Mouse (Mus musculus) ES-Bruce4 (cell line): ENCODE results near the gene Snx27.

Source experiments
- CTCF ChIP-seq: IDR thresholded peaks from one replicate; pipeline ENCODE4 v1.8.1; 2011; ENCODE audit warnings: low read depth, low read length
- EP300 ChIP-seq: IDR thresholded peaks from 2 replicates; pipeline ENCODE4 v1.6.1; 2011; ENCODE audit warnings: low read depth, low read length; ENCODE audit not compliant: insufficient read depth
- POLR2A ChIP-seq: IDR thresholded peaks from one replicate; pipeline ENCODE4 v1.8.1; 2011; ENCODE audit warnings: low read length; ENCODE audit not compliant: insufficient read depth

DNA sequence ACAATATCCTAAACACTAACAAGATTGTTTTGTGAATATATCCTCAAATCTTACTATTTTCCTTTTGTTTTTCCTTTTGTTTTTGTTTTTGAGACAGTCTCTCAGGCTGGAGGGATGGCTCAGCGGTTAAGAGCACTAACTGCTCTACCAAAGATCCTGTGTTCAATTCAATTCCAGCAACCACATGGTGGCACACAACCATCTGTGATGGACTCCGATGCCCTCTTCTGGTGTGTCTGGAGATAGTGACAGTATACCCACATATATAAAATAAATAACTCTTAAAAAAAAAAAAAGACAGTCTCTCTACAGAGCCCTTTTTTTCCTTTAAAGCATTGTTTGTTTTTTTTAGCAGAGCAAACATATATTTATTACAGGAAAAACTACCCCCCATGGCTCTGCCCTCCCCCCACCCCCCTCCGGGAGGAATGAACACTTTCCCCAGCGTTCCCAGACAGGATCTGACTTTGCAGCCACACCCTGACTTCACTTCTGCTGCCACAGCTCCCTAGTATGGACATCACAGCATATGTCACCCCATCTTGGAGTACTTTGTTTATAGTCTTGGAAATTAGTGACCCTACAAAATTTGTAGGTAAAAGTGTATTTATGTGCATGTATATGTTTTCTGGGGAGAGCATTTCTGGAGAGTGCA, 18.0 kb downstream of the Snx27 start:
- no peak for TF ChIP-seq CTCF
- TF ChIP-seq POLR2A: no peak
- TF ChIP-seq EP300: no peak
